Mouse (Mus musculus) naive thymus-derived CD4-positive, alpha-beta T cell, adult 2 months (primary cell): Measurements from ENCODE around the gene Dnajb1.
"Not testable (repeated sequence)": the region's sequence is repeated elsewhere in the genome, so short reads cannot be mapped to it uniquely, and the experiment has no call there.

Experiments used
- DNase-seq: peaks from one replicate; pipeline ENCODE4 v3.0.0-alpha.2; 2011; ENCODE audit warnings: low read depth

Gene Dnajb1

DNA sequence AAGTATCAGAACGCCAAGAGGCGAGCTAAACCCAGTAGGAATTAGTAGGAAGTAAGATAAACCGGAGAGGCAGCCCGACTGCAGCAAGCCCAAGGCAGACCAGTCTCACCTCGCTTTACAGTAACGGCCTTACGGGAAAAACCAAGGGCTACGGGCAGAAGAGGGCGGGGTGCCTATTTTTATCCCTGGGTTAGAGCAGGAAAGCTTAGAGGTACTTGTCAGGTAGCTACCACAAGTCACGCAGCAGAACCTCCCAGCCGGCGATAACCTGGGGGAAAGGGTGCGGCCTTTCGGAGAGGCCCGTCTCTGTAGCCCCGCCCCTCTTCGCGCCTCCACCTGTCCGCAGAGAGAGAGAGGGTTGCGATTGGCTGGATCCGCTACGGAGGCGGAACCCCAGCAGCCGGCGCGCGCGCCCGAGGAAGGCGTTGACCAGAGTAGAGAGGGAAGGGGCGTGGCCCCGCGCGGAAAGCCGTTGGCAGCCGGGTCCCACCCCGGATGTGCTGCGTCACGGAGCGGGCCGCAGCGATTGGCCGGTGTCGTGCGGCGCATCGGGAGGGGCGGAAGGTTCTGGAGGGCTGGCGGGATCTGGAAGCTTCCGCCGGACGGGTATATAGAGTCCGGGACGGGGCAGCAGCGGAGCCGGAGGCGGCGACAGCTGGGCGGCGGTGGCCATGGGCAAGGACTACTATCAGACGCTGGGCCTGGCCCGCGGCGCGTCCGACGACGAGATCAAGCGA is at the start of gene Dnajb1, which contains the start of gene Tecr:
Gene Dnajb1 (plus strand): TSS at position 533 of the 737 bp plus-strand sequence.
Gene Tecr (minus strand): TSS at position 311 of the 737 bp plus-strand sequence.
- DNase-seq, result peak; percentile 100

DNA sequence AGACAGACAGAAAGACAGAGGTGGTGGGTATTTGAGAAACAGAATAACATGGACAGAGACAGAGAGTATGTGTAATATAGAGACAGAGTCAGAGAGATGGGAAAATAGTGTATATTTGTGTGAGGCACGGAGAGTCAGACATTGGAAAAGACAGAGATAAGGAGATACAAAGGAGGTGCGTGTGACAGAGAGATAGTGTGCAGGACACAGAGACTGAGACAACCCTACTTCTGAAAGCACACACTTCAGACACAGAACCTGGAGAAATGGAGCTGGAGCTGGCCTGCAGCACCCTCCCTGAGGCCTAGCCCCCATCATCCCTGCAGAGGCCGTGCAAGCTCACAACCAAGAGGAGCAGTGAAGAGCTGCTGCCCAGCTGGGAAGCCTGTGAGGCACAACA is 45.3 kb upstream of the Dnajb1 start:
- no peak for DNase-seq

DNA sequence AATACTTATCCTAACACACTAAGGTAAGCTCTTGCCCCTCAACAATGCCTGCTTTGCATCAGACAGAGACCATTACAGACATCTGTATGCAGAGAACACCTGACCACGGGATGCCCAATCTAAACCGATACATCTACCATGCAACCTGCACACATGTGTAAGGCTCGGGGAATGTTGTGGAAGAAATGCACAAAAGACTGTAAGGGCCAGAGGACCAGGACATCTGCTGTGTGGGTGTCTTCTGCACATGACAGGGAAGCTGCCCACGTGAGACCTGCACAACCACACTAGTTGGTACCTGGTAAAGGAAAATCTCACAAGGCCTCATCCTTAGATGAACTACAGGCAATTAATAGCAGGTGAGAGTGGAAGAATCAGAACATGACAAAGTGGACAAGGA is 44.7 kb upstream of the Dnajb1 start:
- DNase-seq, result no peak

DNA sequence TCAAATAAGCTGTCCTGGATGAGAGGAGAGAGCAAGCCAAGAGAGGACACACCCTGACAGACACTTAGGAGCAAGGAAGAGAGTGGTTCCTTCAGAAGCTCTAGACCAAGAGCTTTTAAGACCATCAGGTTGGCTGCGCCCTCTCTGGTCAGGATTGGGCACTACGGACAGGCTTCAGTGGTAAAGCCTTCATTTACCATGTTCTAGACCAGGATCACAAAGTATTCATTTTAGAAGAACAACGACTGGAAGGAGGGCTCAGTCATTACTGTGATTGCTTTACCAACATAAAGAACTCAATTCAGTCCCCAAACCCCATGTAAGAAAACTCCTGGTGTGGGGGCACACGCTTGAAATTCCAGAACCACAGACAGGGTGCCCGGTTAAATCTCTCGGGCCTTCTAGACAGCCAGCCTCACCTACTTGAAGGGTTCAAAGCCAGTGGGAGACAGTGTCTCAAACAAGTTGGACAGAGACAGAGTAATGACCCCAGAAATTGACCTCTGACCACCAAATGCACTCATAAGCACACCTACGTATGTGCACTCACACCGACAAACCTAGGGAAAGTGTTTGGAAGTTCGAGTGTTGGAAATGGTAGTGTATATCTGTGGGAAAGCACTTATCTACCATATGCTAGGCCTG is 42.1 kb upstream of the Dnajb1 start:
- DNase-seq, result peak; percentile 44

DNA sequence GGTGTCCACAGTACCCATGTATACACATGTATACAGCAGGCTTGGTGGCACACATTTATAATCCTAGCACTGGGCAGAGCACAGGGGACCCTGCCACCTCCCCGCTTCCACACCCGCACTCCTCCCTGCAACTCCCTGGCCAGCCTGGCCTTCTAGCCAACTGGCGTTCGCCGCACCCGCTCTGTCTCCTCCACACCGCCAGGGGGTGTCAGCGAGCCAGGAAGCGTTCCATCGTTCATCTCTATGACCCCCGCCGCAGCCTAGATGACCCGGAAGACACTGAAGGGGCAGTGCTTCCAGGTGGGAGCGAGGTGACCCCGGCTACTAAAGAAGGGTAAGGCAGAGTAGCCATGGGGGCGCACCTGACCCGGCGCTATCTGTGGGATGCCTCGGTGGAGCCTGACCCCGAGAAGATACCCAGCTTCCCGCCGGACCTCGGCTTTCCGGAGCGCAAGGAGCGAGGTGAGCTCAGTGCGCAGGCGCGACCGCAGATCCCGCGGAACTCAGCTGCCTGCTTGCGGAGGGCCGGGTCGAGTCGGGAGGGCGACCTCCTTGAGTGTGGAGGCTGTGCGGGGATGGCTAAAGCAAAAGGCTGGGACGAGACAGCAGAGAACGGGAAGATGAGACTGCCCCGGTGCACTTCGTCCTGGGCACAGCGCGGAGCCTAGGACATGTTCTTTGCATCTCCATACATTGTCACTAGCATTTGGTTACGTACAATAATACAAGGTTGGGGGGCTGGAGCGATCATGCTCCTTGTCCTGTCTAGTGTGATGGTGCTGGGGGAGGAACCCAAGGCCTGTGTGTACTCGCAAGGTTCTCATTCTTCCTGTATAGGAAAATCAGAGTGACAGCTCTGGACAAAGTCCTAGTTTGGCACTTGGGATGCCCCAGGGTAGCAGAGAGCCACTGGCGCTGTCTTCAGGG is 41.3 kb upstream of the Dnajb1 start, which contains the start of gene Ndufb7:
Gene Ndufb7 (plus strand): TSS at position 203 of the 927 bp plus-strand sequence.
- DNase-seq, result peak; percentile 95

DNA sequence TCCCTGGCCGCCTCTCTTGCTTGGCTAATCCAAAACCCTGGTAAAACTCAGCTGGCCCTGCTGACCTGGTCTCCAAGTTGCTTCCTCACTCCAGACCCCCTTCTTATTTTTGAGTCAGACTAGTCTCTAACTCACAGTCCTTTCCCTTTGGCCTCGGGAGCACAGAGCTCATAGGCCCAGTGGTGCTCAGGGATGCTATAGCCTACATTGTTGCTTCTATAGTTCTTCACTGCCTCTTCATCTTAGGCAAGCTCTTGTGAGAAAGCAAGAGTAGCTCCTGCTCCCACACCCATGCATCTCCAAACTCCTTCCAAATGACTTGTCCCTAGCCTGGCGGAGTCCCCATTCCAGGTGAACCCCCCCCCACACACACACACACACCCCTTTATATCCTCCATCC is 40.3 kb upstream of the Dnajb1 start:
- DNase-seq, result no peak

DNA sequence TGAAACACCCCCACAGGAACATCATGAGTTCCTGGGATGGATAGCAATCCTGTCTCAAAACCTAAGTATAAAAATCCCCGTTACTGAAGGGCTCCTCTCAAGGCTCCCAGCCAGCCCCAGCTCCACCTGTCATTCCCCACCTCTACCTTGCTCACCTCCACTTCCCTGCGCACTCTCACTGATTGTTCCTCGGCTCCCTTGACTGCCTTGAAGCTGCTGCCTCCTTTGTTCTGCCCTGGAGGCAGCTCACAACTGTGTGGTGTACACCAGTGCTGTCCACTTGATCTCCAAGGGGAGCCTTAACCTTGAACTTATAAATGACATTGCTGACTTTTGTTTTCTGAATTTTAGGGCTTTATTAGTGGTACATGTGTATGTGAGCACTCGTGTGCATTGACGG is 39.9 kb upstream of the Dnajb1 start:
- no peak for DNase-seq

DNA sequence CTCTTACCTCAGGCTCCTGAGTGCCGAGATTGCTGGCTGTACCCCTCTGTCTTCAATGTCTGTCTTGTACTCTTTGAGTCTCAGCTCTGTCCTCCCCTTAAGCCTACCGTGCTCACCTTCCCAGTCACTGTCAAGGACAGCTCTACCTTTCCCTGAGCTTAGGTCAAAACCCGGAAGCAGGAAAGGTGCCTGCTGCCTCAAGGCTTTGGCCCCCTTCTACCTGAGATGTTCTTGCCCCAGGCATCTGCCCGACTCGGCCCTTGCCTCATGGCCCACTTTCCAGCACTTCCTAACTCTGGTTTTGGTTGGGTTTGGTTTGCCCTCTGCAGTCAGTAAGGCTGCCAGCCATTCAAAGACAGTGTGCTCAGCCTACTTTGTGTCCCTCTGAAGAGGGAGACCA is 39.2 kb upstream of the Dnajb1 start:
- DNase-seq, result no peak

DNA sequence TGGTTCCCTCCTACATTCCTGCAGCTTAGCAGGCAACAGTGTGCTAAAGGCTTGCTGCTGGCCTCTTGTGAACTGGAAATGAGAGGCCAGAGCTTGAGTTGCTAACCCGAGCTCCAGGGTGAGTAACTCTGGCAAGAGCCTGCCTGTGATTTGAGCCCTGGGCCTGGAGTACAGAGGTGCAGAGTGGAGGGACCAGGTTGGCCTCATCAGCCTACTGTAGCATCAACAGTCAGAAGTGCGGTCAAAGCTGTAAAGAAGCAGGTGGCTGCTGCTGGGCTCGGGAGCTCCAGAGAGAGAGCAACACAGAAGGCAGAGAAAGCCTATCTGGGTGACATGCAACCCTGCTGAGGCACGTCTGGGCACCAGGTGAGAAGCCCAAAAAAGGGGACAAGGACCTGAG is 38.8 kb upstream of the Dnajb1 start:
- no peak for DNase-seq

DNA sequence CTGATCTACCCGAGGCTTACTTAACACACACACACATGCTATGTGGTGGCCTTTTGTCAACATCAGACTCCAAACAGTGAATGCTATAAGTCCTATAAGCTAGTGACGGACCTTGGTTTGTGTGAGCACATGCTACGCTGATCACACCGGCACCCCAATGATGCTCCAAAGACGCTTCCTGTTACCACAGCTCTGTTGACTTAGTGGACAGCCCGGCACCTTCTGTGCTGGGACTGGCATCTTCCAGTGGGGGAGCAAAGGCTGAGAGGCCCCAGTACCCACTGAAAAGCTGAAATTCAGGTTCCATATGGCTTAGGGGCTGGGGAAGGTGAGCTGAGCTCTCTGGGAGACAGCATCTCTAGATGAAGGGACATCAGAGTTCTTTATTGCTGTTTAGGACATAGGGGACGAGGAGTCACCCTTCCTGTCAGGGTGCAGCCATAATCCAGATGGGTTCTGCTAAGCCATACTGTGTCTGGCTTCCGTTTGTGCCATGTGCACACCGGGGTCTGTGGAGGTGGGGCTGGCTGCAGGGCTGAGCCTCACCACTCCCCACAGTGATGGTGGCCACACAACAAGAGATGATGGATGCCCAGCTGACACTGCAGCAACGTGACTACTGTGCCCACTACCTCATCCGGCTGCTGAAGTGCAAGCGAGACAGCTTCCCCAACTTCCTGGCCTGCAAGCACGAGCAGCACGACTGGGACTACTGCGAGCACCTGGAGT is 37.6 kb upstream of the Dnajb1 start:
- DNase-seq, result no peak

DNA sequence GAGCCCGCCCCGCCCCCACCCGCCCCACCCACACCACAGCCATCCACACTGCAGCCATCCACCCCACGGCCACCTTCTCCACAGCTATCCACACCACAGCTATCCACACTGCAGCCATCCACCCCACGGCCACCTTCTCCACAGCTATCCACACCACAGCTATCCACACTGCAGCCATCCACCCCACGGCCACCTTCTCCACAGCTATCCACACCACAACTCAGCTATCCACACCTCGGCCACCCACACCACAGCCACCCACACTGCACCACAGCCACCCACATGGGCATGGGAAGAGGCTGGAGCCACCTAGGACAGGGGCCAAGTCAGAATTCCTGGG is 37.0 kb upstream of the Dnajb1 start:
- DNase-seq, result not testable (repeated sequence)

DNA sequence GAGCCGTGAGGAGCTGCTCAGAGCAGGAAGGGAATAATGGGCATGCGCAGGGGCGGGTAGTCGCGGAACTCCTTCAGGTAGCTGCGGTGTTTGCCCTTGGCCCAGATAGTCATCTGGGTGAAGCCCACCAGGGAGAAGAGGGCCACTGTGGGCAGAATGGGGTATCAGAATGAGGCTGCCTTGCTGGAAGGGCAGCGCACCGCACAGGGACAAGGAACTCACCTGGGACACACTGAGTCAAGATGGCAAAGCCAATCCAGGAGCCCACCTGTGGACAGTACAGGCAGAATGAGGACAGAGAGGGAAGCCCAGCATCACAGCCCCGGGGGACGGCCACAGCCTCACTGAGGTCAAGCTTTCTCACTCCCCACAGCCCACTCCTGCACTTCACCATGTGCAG is 36.2 kb upstream of the Dnajb1 start:
- DNase-seq, result no peak

DNA sequence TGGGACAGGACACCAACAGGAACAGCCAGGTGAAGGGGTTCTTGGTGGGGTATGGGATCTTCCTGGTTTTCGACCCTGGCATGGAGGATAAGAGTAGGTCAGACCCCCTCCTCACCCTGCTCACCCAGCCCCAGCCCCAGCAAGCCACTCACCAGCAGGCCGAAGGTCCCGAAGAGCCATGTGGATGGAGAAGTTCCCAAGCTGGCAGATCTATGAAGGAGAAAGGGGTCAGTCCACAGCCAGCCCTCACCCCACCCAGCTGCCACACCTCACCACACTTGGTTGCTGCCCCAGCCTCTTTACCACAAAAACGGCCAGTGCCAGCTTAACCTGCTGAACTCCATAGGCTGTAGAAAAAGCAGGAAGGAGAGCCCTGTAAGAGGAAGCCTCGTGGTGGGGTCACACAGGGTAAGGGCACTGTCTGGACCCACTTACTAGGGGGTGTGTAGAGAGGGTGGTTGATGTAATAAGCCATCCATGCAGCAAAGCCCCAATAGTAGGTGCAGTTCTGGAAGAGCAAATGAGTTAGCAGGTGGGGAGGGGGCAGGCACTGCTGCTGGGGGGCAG is 35.7 kb upstream of the Dnajb1 start:
- DNase-seq, result no peak

DNA sequence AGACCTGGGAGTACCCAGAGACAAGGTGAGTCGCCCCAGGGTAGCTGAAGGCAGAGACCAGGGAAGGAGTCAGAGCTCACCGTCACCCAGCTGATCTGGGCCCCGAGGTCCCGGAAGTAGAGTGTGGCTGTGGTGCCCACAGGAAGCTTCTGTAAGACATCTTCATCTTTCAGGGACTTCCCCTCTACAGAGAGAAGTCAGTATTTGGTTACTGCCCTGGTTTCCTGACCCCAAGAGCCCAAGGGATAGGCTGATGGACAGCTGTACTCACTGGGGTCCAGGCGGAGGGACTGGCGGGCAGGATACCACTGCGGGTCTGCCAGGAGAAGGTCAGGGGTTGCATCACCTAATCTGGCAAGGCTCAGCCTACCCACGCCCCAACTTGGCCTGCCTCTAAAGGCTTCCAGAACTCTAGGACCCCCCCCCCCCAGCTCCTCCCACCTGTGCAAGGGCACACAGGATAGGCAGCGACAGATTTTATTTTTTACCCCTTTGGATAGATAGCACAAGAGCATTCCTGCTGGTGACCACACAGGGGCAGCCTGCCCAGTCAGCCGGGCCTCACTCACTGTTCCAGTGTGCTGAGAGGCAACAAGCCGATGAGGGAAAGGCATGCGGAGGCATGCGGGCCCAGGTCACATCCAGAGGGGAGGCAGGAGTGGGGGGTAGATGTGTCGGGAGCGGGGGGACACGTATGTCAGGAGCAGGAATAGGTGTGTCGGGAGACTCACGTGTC is 34.7 kb upstream of the Dnajb1 start:
- DNase-seq, result peak; percentile 82

DNA sequence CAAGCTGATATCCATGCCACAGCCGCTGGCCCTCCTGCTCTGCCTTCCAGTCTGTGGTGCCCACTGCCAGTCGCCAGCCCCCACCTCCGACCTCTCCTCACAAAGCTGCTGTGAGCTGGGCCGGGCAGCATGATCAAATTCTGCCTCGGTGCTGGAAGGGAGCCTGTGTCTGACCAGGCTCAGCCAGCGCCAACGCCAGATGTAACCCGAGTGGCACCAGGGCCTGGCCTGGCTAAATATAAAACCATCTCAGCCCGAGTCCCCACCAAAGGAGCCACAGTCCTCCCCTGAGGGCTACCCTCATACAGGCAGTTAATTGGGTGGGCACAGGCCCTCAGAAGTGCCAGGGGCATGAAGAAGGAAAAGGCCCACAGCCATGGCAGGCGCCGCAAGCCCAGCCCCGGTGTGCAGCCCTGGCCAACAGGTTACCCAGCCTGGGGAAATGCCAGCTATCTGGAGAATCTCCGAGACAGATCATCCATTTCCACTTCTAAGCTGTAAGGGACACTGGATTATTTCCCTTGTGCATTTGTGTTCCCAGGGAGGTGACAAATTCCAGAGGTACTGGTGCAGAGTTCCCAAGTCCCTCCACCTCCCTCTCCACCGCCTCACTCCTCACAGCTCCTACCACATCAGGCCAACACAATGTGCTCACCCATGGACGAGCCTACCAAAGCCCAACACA is 33.2 kb upstream of the Dnajb1 start:
- no peak for DNase-seq

DNA sequence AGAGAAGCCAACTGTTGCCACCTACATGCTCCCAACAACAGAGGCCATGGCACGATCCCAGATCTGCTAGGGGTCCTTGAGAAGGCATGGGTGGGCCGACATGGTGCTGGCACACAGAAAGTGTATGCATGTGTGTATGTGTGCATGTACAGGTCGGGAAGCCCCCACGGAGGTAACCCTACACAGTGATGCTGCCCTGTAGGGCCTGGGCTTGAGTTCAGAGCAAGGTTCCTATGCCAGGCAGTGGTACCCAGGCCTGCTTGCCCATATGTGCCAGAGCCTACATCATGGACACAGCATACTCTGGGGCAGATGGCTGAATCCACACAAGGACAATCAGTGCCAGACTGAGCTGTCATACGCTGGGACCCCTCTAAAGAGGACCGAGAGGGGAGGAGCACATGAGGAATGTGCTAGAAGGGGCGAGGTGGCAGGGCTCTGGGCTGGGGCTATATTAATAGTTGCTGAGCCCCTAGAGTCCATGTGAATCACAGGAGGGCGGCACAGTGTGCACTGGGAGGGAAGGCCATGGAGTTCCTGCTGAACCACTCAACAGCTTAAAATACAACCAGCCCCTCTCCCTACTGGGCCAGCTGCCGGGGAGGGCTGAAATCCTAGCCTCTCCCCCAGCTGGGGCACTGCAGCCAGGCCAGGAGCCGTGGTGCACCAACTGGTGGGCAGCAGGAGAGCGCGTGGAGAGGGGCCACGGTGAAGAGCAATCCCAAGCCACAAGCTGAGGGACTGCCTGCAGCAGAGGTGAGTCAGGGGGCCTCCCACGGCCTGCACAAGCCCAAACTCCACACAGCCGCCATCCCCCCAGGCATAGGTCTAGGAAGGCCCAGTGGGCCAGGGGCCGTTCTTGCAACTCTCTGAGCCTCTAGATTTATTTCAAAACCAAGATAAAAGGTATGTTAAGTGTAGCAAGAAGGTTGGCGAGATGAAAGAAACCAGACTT is 32.2 kb upstream of the Dnajb1 start:
- DNase-seq, result no peak

DNA sequence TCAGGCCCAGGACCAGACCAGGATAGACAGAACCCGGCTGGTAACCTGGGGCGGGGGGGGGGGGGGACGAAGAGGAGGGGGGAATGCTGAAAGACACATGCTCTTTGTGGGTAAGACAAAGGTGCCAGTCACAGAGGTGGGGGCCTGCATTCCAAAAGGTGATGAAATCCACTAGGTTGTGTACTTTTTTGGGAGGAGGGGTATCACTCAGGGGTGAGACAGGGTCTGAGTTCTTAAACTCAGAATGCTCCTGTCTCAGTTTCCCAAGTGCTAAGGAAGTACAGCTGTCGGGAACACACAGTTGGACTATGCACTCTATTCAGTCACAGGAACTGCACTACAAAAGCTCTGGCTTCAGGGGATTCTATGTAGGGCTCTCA is 31.5 kb upstream of the Dnajb1 start:
- DNase-seq, result no peak

DNA sequence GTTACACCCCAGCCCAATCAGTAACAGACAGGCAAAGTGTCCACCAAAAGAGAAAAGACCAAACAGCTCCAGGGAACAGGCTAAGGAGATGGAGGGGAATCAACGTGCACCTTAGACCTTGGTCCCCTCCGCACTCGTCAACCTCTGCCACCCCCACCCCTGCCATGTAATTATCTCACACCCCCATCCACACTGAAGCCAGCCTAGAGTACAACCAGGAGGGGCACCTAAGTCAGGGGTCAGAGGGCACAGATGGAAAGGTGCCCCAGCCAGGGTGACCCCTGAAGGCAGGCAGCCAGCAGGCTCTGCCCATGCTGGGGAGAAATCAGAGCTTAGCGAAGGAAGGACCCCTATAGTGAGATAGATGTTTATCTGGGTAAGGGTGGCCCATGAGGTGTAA is 31.1 kb upstream of the Dnajb1 start:
- DNase-seq, result no peak

DNA sequence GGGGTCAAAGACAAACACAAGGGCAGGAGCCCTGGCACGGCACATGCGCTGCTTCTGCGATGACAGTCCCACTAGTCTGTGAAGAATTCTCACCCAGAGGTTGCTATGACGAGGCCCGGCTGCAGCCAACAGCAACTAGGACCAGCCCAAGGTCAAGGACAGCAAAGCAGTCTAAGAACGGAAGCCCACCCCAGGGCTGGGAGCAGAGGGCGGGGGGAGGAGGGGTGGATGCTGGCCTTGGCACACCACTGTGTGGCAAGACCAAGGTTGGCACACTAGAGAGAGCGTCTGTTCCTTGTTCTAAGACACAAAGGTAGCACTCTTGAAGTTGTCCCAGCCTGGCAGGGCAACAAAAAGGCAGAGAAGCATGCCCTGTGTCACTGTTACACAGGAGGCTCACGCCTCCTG is 30.6 kb upstream of the Dnajb1 start:
- DNase-seq, result no peak
